Mouse (Mus musculus): ENCODE measurements around the gene Dusp14. TPM values are rescaled to one million over a fixed set of nuclear protein-coding genes. Genes with fewer than 3 reads are reported as not detected.

Dusp14 gene
- polyA plus RNA-seq, 1 experiment from 2014 or later = 16.0 TPM

DNA sequence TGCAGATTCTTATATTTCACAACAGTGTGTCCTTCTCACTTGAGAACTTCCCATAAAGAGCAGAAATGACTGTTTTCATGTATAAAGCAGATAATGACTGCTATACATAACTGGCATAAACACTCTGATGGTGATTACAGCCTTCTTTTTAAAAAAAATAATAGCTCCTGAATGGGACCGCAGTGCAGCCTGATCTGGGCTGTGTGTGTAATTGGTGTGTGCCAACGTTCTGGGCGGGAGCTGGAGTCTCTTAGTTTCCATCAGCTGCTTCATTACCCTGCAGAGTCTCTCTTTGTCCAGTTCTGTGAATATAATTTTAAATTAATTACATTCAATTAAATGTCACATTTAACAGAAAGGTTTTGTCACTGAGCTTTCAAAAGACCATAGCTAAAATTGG lies 70.1 kb downstream of the Dusp14 start:
- Histone ChIP-seq H3K9ac (ENCODE audit: low read length) (no peak overlapping the region), H3K4me1 (replicated peaks; ENCODE audit: control insufficient read depth, insufficient read depth, low read length) (no peaks in the 10 kb centered on the region), H3K27ac (ENCODE audit: low read depth) (no peak overlapping the region), H3K27me3 (replicated peaks; ENCODE audit: control insufficient read depth, insufficient read depth, low read length) (no peaks in the 10 kb centered on the region), H3K36me3 (ENCODE audit: control insufficient read depth, insufficient read depth, low read length) (peaks cover 58% of the 10 kb centered on the region), H3K4me3 (ENCODE audit: low read depth, low read length) (no peak overlapping the region), H3K4me2 (ENCODE audit: low read length) (no peak overlapping the region), H3K9me3 (ENCODE audit: control insufficient read depth, low read length) (no peaks in the 10 kb centered on the region)
- ATAC-seq (replicated peaks; ENCODE audit: low FRiP score, low TSS enrichment, low read depth) (no peak), DNase-seq (ENCODE audit: low spot score) (no peak)
- 91% methylated on average over 3 of the region's 3 CpGs for WGBS

Other genes starting within 250 kb of the Dusp14 start
- 11.5 and 15.1 TPM in 2 replicates for gene Hnf1b, start 219.2 kb downstream of the Dusp14 start, polyA plus RNA-seq (2014; fragmentation: Nextera tagmentation; extraction: Ambion mirVana)
- 35.5 and 35.6 TPM in 2 replicates for gene Ddx52, start 127.2 kb downstream of the Dusp14 start, polyA plus RNA-seq (2014; fragmentation: Nextera tagmentation; extraction: Ambion mirVana)
- gene Synrg, start 104.8 kb downstream of the Dusp14 start, polyA plus RNA-seq (2014; fragmentation: Nextera tagmentation; extraction: Ambion mirVana) = 8.8 and 10.9 TPM in 2 replicates
- gene Tada2a, start 60.3 kb upstream of the Dusp14 start, polyA plus RNA-seq (2014; fragmentation: Nextera tagmentation; extraction: Ambion mirVana) = 31.8 and 35.3 TPM in 2 replicates
- 23.6 and 25.8 TPM in 2 replicates for gene Acaca, start 60.4 kb upstream of the Dusp14 start, polyA plus RNA-seq (2014; fragmentation: Nextera tagmentation; extraction: Ambion mirVana)
- gene Gm11437, start 98.2 kb upstream of the Dusp14 start, polyA plus RNA-seq (2014; fragmentation: Nextera tagmentation; extraction: Ambion mirVana) = 0.15 TPM in 2 replicates